Mouse (Mus musculus) brain, embryonic 18.5 days (tissue): ENCODE measurements at regions not wholly inside any gene's neighbourhood (a gene's known extent, or its start where the extent isn't known, plus 50 kb on each side); places are given as distances from the start of the nearest gene placed in this dataset.

Experiments
- DNase-seq: peaks from one replicate; pipeline ENCODE4 v3.0.0-alpha.2; 2012; ENCODE audit warnings: low read depth, low spot score

GRCm38 (mm10) chr16:51457166-51457565 lies 573.9 kb upstream of the Cblb start:
- no peak for DNase-seq

GRCm38 (mm10) chr16:51475690-51476089 lies 555.3 kb upstream of the Cblb start:
- DNase-seq = no peak

- DNase-seq = no peak
Observed at GRCm38 (mm10) chr16:51496096-51496495, 534.9 kb upstream of the Cblb start.

- DNase-seq = no peak
Observed at GRCm38 (mm10) chr16:51497777-51498176, 533.2 kb upstream of the Cblb start.

GRCm38 (mm10) chr16:51517079-51517478 lies 513.9 kb upstream of the Cblb start:
- DNase-seq = no peak

- no peak for DNase-seq
Observed at GRCm38 (mm10) chr16:51520762-51521161, 510.3 kb upstream of the Cblb start.

- DNase-seq = no peak
Observed at GRCm38 (mm10) chr16:51521317-51522092, 509.5 kb upstream of the Cblb start.

- DNase-seq = no peak
Observed at GRCm38 (mm10) chr16:51524023-51524422, 507.0 kb upstream of the Cblb start.

GRCm38 (mm10) chr16:51532496-51532895 lies 498.5 kb upstream of the Cblb start:
- DNase-seq = no peak

- DNase-seq = no peak
Observed at GRCm38 (mm10) chr16:51543769-51544168, 487.3 kb upstream of the Cblb start.

- DNase-seq = no peak
Observed at GRCm38 (mm10) chr16:51547032-51547431, 484.0 kb upstream of the Cblb start.

- DNase-seq = no peak
Observed at GRCm38 (mm10) chr16:51562866-51563658, 468.0 kb upstream of the Cblb start.

- DNase-seq = no peak
Observed at GRCm38 (mm10) chr16:51564064-51564463, 467.0 kb upstream of the Cblb start.

GRCm38 (mm10) chr16:51577915-51578593 lies 453.0 kb upstream of the Cblb start:
- DNase-seq = no peak

- DNase-seq = no peak
Observed at GRCm38 (mm10) chr16:51580525-51580924, 450.5 kb upstream of the Cblb start.

GRCm38 (mm10) chr16:51589924-51590397 lies 441.1 kb upstream of the Cblb start:
- DNase-seq = no peak

GRCm38 (mm10) chr16:51617579-51617978 lies 413.4 kb upstream of the Cblb start:
- no peak for DNase-seq

GRCm38 (mm10) chr16:51646646-51647045 lies 384.4 kb upstream of the Cblb start:
- no peak for DNase-seq

GRCm38 (mm10) chr16:51650100-51650499 lies 380.9 kb upstream of the Cblb start:
- DNase-seq = no peak

- no peak for DNase-seq
Observed at GRCm38 (mm10) chr16:51650683-51651082, 380.3 kb upstream of the Cblb start.

- no peak for DNase-seq
Observed at GRCm38 (mm10) chr16:51661693-51662092, 369.3 kb upstream of the Cblb start.

- no peak for DNase-seq
Observed at GRCm38 (mm10) chr16:51664325-51664724, 366.7 kb upstream of the Cblb start.
